Mouse (Mus musculus): ENCODE measurements around the gene Fbxo47. TPM values are rescaled to one million over a fixed set of nuclear protein-coding genes. Genes with fewer than 3 reads are reported as not detected.
"Not testable (repeated sequence)": the region's sequence is repeated elsewhere in the genome, so short reads cannot be mapped to it uniquely, and the experiment has no call there.

The Fbxo47 gene
- total RNA-seq, 2 experiments from 2014 or later, result 0.14 to 0.20 TPM

DNA sequence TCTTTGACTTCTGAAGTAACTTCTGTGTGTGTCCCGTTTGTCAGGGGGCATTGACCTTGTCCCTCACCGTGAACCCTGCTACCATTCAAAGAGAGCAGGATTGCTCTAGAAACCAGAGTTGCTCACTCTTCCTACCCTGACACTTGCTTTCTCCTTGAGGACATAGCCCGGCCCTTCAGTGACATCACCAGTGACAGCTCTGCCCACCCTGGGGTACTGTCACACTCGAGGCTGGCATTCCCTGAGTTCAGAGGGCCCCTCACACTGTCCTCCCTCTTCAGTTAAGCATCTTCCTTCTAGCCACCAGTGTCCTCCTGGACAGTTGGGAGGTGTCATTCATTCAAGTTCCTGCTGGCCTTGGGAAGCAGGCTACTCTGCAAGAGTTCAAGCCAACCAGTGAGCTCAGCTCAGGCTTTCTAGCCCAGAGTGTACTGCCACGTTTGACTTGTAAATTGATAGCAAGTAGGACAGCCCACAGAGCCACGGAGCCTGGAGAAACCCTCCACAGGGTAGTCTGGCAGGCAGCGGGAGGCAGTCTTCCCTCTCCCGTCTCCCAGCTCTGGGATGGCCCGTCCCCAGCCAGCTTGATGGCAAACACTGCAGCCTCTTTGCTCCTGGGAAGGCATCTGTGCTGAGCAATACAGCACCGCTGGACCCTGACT lies 45.0 kb downstream of the Fbxo47 start:
- Histone ChIP-seq H3K4me3 (no peak overlapping the region), H3K27ac (peak overlapping the region; percentile 72)
- intact Hi-C loops (cut with DNase I), result no loop called here
- TF ChIP-seq CTCF (IDR thresholded peaks at IDR 0.05), result no peak
- peak; percentile 52 for DNase-seq

DNA sequence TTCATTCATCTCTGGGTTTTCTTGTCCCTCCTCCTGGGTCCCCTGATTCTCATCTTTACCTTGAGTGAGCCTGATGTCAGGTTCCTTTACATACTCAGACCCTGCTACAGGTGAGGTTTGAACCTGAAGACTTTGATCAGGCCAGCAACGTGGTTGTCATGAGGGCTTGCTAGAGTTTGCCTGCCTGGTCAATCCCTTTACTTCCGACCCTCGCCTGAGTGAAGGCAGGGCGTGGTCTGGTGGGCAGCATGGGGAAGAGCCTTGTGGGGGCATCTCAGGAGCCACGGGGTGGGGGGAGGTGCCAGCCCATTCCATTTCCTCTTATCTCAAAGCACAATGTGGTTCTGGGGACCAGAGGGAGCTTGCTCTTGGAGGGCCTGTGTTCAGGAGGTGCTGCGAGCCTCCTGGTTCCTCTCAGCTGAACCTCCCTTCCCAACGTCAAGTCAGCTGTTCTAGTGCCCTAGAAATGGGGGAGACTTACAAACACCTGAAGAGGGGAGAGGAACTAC lies 46.3 kb downstream of the Fbxo47 start:
- no peak for TF ChIP-seq CTCF (IDR thresholded peaks at IDR 0.05)
- intact Hi-C loops (cut with DNase I), result no loop called here
- no peak overlapping the region for H3K27ac ChIP-seq
- no peak overlapping the region for H3K4me3 ChIP-seq
- DNase-seq, result no peak

- H3K27ac ChIP-seq; H3K4me3 ChIP-seq; DNase-seq; intact Hi-C loops (cut with DNase I): not testable (repeated sequence)
These were observed 46.9 kb downstream of the Fbxo47 start for GRCm38 (mm10) chr11:97837051-97837450.

DNA sequence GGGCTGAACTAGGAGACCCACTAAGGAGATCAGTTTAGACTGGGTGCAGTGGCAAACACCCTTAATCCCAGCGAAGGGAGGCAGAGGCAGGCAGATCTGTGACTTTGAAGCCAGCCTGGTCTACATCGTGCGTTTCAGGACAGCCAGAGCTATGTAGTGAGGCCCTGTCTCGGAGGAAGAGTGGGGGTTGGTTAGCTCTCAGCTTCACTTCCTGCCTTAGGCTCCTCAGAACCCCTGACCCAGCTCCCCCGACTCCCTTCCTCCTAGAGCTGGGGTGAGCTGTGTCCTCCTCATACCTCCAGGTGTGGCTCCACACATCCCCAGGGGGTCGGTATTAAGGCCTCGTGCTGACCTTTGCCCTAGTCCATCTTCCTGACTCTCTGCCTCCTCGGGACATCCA lies 47.4 kb downstream of the Fbxo47 start:
- no peak overlapping the region for H3K4me3 ChIP-seq
- no peak for DNase-seq
- no peak for TF ChIP-seq CTCF (IDR thresholded peaks at IDR 0.05)
- intact Hi-C loops (cut with DNase I), result no loop called here
- no peak overlapping the region for H3K27ac ChIP-seq

DNA sequence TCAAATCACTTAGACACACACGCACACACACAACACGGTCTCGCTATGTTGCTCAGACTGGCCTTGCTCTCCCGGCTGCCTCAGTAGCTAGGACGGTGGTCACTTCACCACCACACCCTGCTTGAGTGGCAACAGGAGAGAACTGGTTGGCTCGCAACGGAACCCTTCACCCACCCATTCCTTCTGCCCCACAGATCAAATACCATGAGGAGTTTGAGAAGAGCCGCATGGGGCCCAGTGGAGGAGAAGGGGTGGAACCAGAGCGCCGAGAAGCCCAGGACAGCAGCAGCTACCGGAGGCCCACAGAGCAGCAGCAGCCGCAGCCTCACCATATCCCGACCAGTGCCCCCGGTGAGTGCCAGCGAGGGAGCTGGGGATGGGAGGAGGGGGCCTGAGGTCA lies 50.6 kb downstream of the Fbxo47 start:
- no peak for DNase-seq
- no peak overlapping the region for H3K27ac ChIP-seq
- no peak for TF ChIP-seq CTCF (IDR thresholded peaks at IDR 0.05)
- no peak overlapping the region for H3K4me3 ChIP-seq
- intact Hi-C loops (cut with DNase I), result no loop called here

DNA sequence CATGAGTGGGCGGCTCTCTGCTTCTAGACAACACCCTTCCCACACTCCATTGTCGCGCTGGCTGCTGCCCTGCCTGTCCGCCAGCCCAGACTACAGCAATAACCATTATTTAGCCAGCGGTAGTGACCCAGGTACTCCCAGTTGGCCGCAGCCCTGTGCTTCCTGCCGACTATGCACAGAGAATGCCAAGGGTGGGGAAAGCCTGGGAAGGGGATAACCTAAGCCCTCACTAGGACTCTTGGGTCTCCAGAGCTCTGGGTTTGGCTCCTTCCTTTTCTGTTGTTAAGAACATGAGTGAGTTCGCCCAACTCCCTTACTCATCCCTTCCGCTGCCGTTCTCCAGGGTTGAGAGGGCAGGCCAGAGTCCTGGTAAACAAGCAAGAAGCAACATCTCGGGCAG lies 52.0 kb downstream of the Fbxo47 start:
- TF ChIP-seq CTCF (IDR thresholded peaks at IDR 0.05), result no peak
- DNase-seq, result peak; percentile 56
- H3K27ac ChIP-seq, result peak overlapping the region; percentile 82
- peak overlapping the region; percentile 45 for H3K4me3 ChIP-seq
- intact Hi-C loops (cut with DNase I), result no loop called here

DNA sequence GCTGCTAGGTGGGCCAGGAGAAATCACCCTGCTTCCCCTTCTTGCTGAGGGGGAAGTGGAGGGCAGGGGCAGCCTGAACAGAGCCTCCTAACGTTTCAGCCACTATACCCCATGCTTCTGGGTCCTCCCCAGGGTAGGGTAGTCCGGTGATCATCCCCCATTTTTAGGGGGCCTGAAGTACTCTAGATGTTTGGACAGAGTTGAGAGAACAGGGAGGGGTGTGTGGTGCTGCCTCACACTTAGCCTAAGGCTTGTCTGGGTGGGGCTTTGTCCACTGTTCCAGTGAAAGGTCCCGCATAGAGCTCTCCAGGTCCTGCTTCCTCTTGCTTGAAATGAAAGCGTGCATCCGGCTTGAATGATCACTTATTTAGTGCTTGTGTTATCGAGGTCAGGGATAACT lies 53.5 kb downstream of the Fbxo47 start:
- TF ChIP-seq CTCF (IDR thresholded peaks at IDR 0.05), result no peak
- no peak for DNase-seq
- H3K4me3 ChIP-seq, result no peak overlapping the region; the same call in 1 of the 2 replicates
- intact Hi-C loops (cut with DNase I), result no loop called here
- peak overlapping the region; percentile 63 for H3K27ac ChIP-seq

DNA sequence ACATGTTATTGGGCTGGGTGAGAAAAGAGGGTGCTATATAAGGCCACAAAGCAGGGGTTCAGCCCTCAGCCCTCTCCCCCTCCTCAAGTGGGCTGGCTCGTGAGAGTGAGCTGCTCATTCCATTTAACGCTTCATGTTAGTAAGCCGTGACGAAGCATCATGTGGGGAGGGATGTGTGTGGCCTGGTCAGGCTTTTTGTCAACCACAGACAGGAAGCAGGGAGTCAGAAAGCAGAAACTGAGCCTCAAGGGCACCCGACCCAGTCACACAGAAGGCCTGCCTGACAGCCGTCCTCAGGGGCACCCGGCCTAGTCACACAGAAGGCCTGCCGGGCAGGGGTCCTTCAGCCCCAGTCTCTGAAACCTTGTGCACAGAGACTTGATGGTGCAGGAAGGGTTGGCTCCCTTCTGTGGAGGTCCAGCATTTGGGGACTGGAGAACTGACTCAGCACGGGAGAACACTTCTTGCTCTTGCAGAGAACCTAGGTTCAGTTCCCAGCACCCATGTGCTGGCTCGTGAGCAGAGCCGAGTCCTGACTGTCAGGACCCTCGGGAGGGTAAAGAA lies 54.0 kb downstream of the Fbxo47 start:
- intact Hi-C loops (cut with DNase I), result no loop called here
- Histone ChIP-seq H3K4me3 (no peak overlapping the region), H3K27ac (peak overlapping the region; percentile 52)
- DNase-seq, result no peak
- TF ChIP-seq CTCF (IDR thresholded peaks at IDR 0.05), result no peak

DNA sequence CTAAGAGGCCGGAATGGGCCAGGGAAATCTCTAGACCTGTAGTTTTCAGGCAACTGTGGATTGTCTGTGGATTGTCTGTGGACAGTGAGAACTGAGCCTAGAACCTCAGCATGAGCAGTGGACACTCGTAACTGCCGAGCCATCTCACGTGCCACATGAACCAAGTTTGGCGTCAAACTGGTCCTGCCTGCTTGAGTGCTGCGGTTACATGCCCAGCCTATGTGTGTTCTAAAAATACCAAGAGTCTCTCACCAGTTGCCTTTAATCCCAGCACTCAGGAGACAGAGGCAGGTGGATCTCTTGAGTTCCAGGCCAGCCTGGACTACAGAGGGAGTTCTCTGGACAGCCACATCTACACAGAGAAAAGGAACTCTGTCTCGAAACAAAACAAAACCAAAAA lies 54.6 kb downstream of the Fbxo47 start:
- DNase-seq, result no peak
- no peak for TF ChIP-seq CTCF (IDR thresholded peaks at IDR 0.05)
- H3K27ac ChIP-seq, result peak overlapping the region; percentile 52; the same call in 1 of the 2 replicates
- intact Hi-C loops (cut with DNase I), result no loop called here
- no peak overlapping the region for H3K4me3 ChIP-seq

- H3K4me3 ChIP-seq, result no peak overlapping the region
- H3K27ac ChIP-seq, result no peak overlapping the region
- intact Hi-C loops (cut with DNase I), result no loop called here
- TF ChIP-seq CTCF (IDR thresholded peaks at IDR 0.05), result no peak
- no peak for DNase-seq
These were observed 56.3 kb downstream of the Fbxo47 start for GRCm38 (mm10) chr11:97827654-97828053.

- intact Hi-C loops (cut with DNase I), result no loop called here
- no peak for TF ChIP-seq CTCF (IDR thresholded peaks at IDR 0.05)
- no peak overlapping the region for H3K4me3 ChIP-seq
- no peak overlapping the region for H3K27ac ChIP-seq
- no peak for DNase-seq
These were observed 57.5 kb downstream of the Fbxo47 start for GRCm38 (mm10) chr11:97826414-97826813.

GRCm38 (mm10) chr11:97825971-97826370 lies 58.0 kb downstream of the Fbxo47 start:
- no peak overlapping the region for H3K27ac ChIP-seq
- intact Hi-C loops (cut with DNase I), result no loop called here
- no peak for DNase-seq
- H3K4me3 ChIP-seq, result no peak overlapping the region
- TF ChIP-seq CTCF (IDR thresholded peaks at IDR 0.05), result no peak

DNA sequence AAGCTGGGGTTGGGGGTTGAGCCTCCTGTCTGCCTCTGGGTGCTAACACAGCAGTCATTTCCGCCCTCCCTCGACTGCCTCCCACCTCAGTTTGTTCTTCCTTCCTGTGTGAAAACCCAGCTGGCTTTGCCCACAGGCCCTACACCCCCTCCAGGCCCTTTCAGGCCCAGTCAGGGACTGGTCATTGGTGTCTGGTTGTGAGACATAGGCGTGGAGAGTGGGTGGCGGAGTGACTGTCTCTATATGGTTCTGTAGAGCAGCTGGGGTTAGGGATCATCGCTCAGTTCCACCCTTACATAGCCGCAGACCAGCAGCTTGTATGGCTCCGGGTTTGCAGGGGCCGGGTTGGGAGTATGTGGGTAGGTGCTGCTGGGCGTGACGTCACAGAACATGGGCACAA lies 58.7 kb downstream of the Fbxo47 start:
- intact Hi-C loops (cut with DNase I), result no loop called here
- H3K27ac ChIP-seq, result peak overlapping the region; percentile 32
- no peak overlapping the region for H3K4me3 ChIP-seq
- DNase-seq, result no peak
- no peak for TF ChIP-seq CTCF (IDR thresholded peaks at IDR 0.05)

DNA sequence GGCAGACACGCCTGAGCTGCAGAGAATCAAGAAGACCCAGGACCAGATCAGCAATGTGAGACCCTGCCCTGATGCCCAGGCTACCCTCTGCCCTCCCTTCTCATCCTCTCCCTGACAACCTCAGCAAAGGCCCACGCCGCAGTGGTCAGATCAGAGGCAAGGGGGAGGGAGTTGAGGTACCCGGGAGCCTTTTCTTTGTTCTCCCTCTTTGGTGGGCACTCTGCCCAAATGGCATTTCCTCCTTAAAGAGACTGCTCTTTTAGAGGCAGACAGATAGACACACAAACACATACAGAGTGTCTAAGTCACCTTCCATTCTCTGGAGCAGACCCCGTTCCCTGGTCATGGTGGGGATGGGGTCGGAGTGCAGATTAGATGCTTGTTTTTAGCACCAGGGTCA lies 59.1 kb downstream of the Fbxo47 start:
- Histone ChIP-seq H3K27ac (peak overlapping the region; percentile 32), H3K4me3 (no peak overlapping the region)
- intact Hi-C loops (cut with DNase I), result no loop called here

More for the DNA sequence above, 59.1 kb downstream of the Fbxo47 start:
- no peak for DNase-seq
- no peak for TF ChIP-seq CTCF (IDR thresholded peaks at IDR 0.05)
